Mouse (Mus musculus) heart, adult 2 months (tissue): ENCODE measurements around the gene Cd200r4.

Experiments
- CTCF ChIP-seq: fragments of 200-600 bp; IDR thresholded peaks from 2 replicates; pipeline ENCODE4 v1.8.1; 2022; ENCODE audit warnings: antibody characterized with exemption, mild to moderate bottlenecking, moderate library complexity
- EP300 ChIP-seq: fragments of 200-500 bp; IDR thresholded peaks from 2 replicates; pipeline ENCODE4 v1.6.1; 2011; ENCODE audit warnings: low read depth, low read length, control low read depth; ENCODE audit not compliant: insufficient read depth
- POLR2A ChIP-seq: fragments of 200-500 bp; IDR thresholded peaks from 2 replicates; pipeline ENCODE4 v1.6.1; 2011; ENCODE audit warnings: mild to moderate bottlenecking, low read depth, low read length, control low read depth; ENCODE audit not compliant: insufficient read depth

GRCm38 (mm10) chr16:44805976-44806375 is 5.6 kb upstream of the Cd200r4 start:
- TF ChIP-seq POLR2A, result no peak
- TF ChIP-seq CTCF, result no peak
- TF ChIP-seq EP300, result no peak
